Mouse (Mus musculus) liver, embryonic 14.5 days (tissue): ENCODE data around the gene Ccdc30.
A peak's percentile ranks its signal among the peaks of the same experiment; 100 is the strongest.

Experiments used
- CTCF ChIP-seq: IDR thresholded peaks from 2 replicates; pipeline ENCODE4 v1.5.1; 2016; ENCODE audit warnings: antibody characterized with exemption, low read depth, control low read depth
- EP300 ChIP-seq: IDR thresholded peaks from 2 replicates; pipeline ENCODE4 v1.6.1; 2016; ENCODE audit warnings: antibody characterized with exemption, low read depth

- TF ChIP-seq CTCF, result no peak
- TF ChIP-seq EP300, result peak; percentile 52
These were observed 130.0 kb downstream of the Ccdc30 start for GRCm38 (mm10) chr4:119285336-119285735.
